ENCODE assay signal across 24 mouse cellular contexts in genomic region chr16:28043046-28043445, GRCm38 (mm10).
"Had no signal": no experiment of that assay in that cellular context is flagged by ENCODE, and none has a peak within 500 bp of the region (broad histone marks: within the 10 kb centered on the region; RNA-seq: fewer than 3 reads in every experiment).

No protein-coding gene starts in this region.

- H3K27me3 ChIP-seq: heart, embryonic 13.5 days; heart, embryonic 15.5 days; hindbrain, embryonic 13.5 days; hindbrain, embryonic 15.5 days; kidney, embryonic 15.5 days; limb, embryonic 13.5 days; limb, embryonic 15.5 days had no signal

- H3K27ac ChIP-seq: heart, adult 2 months; heart, embryonic 13.5 days; heart, embryonic 15.5 days; hindbrain, embryonic 13.5 days; hindbrain, embryonic 15.5 days; hindbrain, postnatal 0 days; kidney, embryonic 15.5 days; kidney, postnatal 0 days; limb, embryonic 13.5 days; limb, embryonic 15.5 days had no signal

- H3K36me3 ChIP-seq: heart, embryonic 13.5 days; heart, embryonic 15.5 days; hindbrain, embryonic 13.5 days; hindbrain, embryonic 15.5 days; kidney, embryonic 15.5 days; limb, embryonic 13.5 days; limb, embryonic 15.5 days had no signal

- H3K4me2 ChIP-seq: heart, embryonic 11.5 days; heart, embryonic 13.5 days; heart, embryonic 15.5 days; hindbrain, embryonic 13.5 days; hindbrain, embryonic 15.5 days; kidney, embryonic 15.5 days; limb, embryonic 13.5 days; limb, embryonic 15.5 days had no signal

- H3K4me3 ChIP-seq: heart, adult 2 months; heart, embryonic 13.5 days; heart, embryonic 15.5 days; hindbrain, embryonic 13.5 days; hindbrain, embryonic 15.5 days; kidney, embryonic 15.5 days; limb, embryonic 13.5 days; limb, embryonic 15.5 days had no signal

- H3K9me3 ChIP-seq: heart, embryonic 13.5 days; heart, embryonic 15.5 days; hindbrain, embryonic 13.5 days; hindbrain, embryonic 15.5 days; kidney, embryonic 15.5 days; limb, embryonic 13.5 days; limb, embryonic 15.5 days had no signal

- H3K4me1 ChIP-seq: heart, embryonic 13.5 days; heart, embryonic 15.5 days; hindbrain, embryonic 13.5 days; hindbrain, embryonic 15.5 days; kidney, embryonic 15.5 days; limb, embryonic 13.5 days; limb, embryonic 15.5 days had no signal

- DNase-seq: gastrocnemius, postnatal 14 days; gastrocnemius, postnatal 36 days; heart, adult 11 months; heart, adult 2 months; heart, postnatal 14 days; heart, postnatal 36 days; kidney, adult 11 months; kidney, adult 2 months; kidney, adult 9 months; kidney, postnatal 14 days; kidney, postnatal 36 days; layer of hippocampus, postnatal 36 days; left cerebral cortex, postnatal 4 days had no signal

- ATAC-seq: hindbrain, postnatal 0 days; intestine, embryonic 16.5 days had no signal

- H3K9ac ChIP-seq: heart, embryonic 13.5 days; heart, embryonic 15.5 days; hindbrain, embryonic 13.5 days; hindbrain, embryonic 15.5 days; kidney, embryonic 15.5 days; limb, embryonic 13.5 days; limb, embryonic 15.5 days had no signal
